Mouse (Mus musculus) neural tube, embryonic 15.5 days (tissue): ENCODE results near the gene Rpl26. TPM values are rescaled to one million over a fixed set of nuclear protein-coding genes. Genes with fewer than 3 reads are reported as not detected.
A peak's percentile ranks its signal among the peaks of the same experiment; 100 is the strongest.
"Not testable (repeated sequence)": the region's sequence is repeated elsewhere in the genome, so short reads cannot be mapped to it uniquely, and the experiment has no call there.

Source experiments
- ATAC-seq: fragments of 200-750 bp; cut with Nextera tagmentation; 2 replicates; pipeline ENCODE4 v1.8.0; 2017; ENCODE audit warnings: mild to moderate bottlenecking, moderate TSS enrichment, moderate library complexity; ENCODE audit not compliant: low FRiP score
- H3K27ac ChIP-seq: fragments of 300-500 bp; sonication (generic); replicated peaks from 2 replicates; pipeline ENCODE4 v1.5.1; 2015; ENCODE audit warnings: mild to moderate bottlenecking, inconsistent platforms
- H3K27me3 ChIP-seq: fragments of 300-500 bp; sonication (generic); replicated peaks from 2 replicates; pipeline ENCODE4 v1.6.1; 2015; ENCODE audit warnings: inconsistent platforms
- H3K36me3 ChIP-seq: fragments of 300-500 bp; sonication (generic); 2 replicates; pipeline ENCODE4 v1.6.1; 2015; ENCODE audit warnings: inconsistent platforms
- H3K4me1 ChIP-seq: fragments of 300-500 bp; sonication (generic); 2 replicates; pipeline ENCODE4 v1.6.1; 2015; ENCODE audit warnings: inconsistent platforms
- H3K4me2 ChIP-seq: fragments of 300-500 bp; sonication (generic); 2 replicates; pipeline ENCODE4 v1.6.1; 2015; ENCODE audit warnings: inconsistent platforms, mild to moderate bottlenecking, moderate library complexity
- H3K4me3 ChIP-seq: fragments of 300-500 bp; sonication (generic); replicated peaks from 2 replicates; pipeline ENCODE4 v1.5.1; 2015; ENCODE audit warnings: mild to moderate bottlenecking, inconsistent platforms
- H3K9ac ChIP-seq: fragments of 300-500 bp; sonication (generic); replicated peaks from 2 replicates; pipeline ENCODE4 v1.6.1; 2015; ENCODE audit warnings: mild to moderate bottlenecking, inconsistent platforms
- H3K9me3 ChIP-seq: fragments of 300-500 bp; sonication (generic); replicated peaks from 2 replicates; pipeline ENCODE4 v1.6.1; 2016; ENCODE audit warnings: inconsistent platforms
- WGBS: fragments of 180-500 bp; shearing (Covaris S2); methylation state at CpG from one replicate; pipeline ENCODE4 v1.1.7; 2015; ENCODE audit warnings: mixed read lengths; 5-methylcytosine and 5-hydroxymethylcytosine counted together
- polyA plus RNA-seq: library from polyadenylated mRNA; unstranded; fragments of >200 nt; fragmentation: Nextera tagmentation; extraction: Ambion mirVana; gene quantifications from 2 replicates; pipeline ENCODE4 v1.2.1, GENCODE M21; 2015

Gene Rpl26
- polyA plus RNA-seq, 1 experiment from 2014 or later = 597 TPM

DNA sequence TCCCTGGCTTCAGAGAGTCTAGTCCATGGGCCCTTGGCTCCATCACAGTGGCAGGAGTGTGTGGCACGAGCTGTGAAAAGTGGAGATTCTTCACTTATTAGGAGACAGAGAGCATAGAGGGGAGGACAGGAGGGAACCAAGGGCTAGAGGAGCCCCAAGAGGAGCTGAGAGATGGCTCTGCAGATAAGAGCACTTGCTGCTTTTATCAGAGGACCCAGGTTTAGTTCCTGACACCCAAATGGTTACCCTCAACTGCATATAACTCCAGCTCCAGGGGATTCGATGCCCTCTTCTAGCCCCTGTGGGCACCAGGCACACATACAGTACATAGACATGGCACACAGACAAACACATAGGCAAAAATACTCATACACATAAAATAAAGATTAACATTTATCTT lies 23.4 kb downstream of the Rpl26 start:
- no peak overlapping the region for H3K4me3 ChIP-seq
- H3K9me3 ChIP-seq = no peaks in the 10 kb centered on the region
- H3K9ac ChIP-seq = no peak overlapping the region
- no peaks in the 10 kb centered on the region for H3K4me1 ChIP-seq
- no peak overlapping the region for H3K4me2 ChIP-seq
- no peaks in the 10 kb centered on the region for H3K36me3 ChIP-seq
- no peak overlapping the region for H3K27ac ChIP-seq
- no peaks in the 10 kb centered on the region for H3K27me3 ChIP-seq
- 92% methylated on average over 2 of the region's 2 CpGs for WGBS
- no peak for ATAC-seq

DNA sequence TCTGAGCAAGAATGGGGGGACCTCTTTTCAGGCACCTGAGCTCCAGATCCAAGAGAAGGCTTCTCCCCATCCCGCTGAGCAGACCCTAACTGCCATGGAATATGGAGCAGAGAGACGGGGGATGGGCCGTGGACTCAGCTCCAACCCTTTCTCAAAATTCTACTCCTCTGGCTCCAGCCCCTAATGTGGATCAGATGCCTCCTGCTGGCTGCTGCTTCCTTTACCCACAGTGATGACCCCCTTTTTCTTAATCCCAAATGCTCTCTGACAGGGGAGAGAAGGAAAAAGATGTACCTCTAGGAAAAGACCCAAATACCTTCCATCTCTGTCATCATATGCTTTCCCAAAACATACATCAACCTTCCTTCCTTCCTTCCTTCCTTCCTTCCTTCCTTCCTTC lies 25.6 kb downstream of the Rpl26 start, which contains the start of gene Odf4:
Gene Odf4, minus strand, starts transcription at position 101 of the 400 bp plus-strand sequence.
- Histone ChIP-seq H3K4me2 (no peak within 1 kb of the TSS), H3K27ac (no peak within 1 kb of the TSS), H3K4me3 (no peak within 1 kb of the TSS), H3K36me3 (no peaks in the 10 kb centered on the region), H3K27me3 (no peaks in the 10 kb centered on the region), H3K4me1 (no peaks in the 10 kb centered on the region), H3K9ac (no peak within 1 kb of the TSS), H3K9me3 (no peaks in the 10 kb centered on the region)
- ATAC-seq = no peak
- WGBS = 86% methylated on average over 3 of the region's 3 CpGs

DNA sequence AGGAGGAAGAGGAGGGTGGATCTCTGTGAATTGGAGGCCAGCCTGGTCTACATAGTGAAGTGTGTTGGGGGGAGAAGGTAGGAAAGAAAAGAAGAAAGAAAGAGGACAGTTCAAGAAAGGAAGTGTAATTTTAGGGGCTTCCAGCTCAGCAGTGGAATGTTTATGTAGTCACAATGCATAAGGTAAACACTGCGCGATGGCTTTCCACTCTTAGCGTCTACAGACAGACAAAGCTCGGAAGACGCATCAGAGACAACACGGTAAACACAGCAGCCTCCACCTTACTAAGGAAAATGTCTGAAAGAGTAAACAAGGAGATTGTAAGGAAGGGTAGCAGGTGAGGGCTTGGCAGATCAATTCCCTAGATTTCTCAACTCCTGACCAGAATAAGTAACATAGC lies 28.6 kb downstream of the Rpl26 start:
- Histone ChIP-seq H3K4me3 (no peak overlapping the region), H3K4me2 (no peak overlapping the region), H3K9me3 (no peaks in the 10 kb centered on the region), H3K36me3 (no peaks in the 10 kb centered on the region), H3K27me3 (no peaks in the 10 kb centered on the region), H3K27ac (no peak overlapping the region), H3K9ac (no peak overlapping the region), H3K4me1 (no peaks in the 10 kb centered on the region)
- WGBS = 88% methylated on average over 6 of the region's 6 CpGs
- ATAC-seq = no peak

DNA sequence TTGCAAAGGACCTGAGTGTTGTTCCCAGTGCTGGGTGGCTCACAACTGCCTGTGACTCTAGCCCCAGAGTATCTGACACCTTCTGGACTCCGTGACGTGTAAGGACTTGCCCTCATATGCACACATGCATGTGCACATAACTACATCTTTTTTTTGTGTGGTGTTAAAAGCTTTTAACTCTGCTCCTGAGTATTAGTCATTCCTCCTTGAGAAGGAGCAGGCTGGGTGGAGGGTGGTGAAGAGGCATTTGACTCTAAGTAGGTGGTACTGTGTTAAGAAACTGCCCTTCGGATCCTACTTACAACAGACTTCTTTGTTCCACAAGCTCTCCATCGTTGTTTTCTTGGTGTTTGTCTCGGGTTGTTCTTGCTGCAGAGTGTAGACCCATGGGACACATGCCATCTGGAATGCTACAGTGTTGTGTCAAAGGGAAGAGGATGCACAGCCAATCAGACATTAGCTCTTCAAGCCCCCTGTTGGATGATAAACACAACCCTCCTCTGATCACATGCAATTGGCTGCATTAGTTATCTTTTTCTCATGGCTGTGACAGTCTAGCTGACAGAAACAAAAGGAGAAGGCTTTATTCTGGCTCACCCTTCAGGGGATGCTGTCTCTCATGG lies 32.6 kb downstream of the Rpl26 start:
- peak overlapping the region; percentile 13; the same call in 1 of the 2 replicates for H3K27ac ChIP-seq
- 65% methylated on average over 5 of the region's 5 CpGs for WGBS
- ATAC-seq = no peak

DNA sequence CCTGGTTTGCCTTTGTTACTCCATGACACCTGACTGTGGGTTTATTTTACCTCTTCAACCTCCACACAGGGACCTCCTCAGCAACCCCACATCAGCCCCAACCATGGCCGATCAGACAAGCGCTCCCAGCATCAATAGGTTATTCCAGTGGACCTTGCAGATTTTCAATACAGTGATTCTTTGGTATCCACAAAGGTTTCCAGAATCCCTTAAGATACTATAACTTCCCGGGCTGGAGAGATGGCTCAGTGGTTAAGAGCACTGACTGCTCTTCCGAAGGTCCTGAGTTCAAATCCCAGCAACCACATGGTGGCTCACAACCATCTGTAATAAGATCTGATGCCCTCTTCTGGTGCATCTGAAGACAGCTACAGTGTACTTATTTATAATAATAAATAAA lies 35.6 kb downstream of the Rpl26 start:
- not testable (repeated sequence) for H3K9ac ChIP-seq, ATAC-seq, H3K9me3 ChIP-seq, H3K36me3 ChIP-seq, H3K4me3 ChIP-seq, H3K27me3 ChIP-seq, H3K27ac ChIP-seq, H3K4me2 ChIP-seq
- H3K4me1 ChIP-seq = peaks cover 14% of the 10 kb centered on the region
- 89% methylated on average over 4 of the region's 4 CpGs for WGBS

More for the DNA sequence above, 32.6 kb downstream of the Rpl26 start:
- H3K4me1 ChIP-seq = no peaks in the 10 kb centered on the region
- H3K27me3 ChIP-seq = no peaks in the 10 kb centered on the region
- no peaks in the 10 kb centered on the region for H3K36me3 ChIP-seq
- H3K4me3 ChIP-seq = no peak overlapping the region
- H3K9me3 ChIP-seq = no peaks in the 10 kb centered on the region
- H3K9ac ChIP-seq = no peak overlapping the region
- no peak overlapping the region for H3K4me2 ChIP-seq

GRCm38 (mm10) chr11:68939451-68940304 lies 38.3 kb downstream of the Rpl26 start:
- Histone ChIP-seq H3K36me3 (peaks cover 8% of the 10 kb centered on the region; the same call in 1 of the 2 replicates), H3K9me3 (no peaks in the 10 kb centered on the region), H3K4me1 (peaks cover 17% of the 10 kb centered on the region), H3K9ac (peak overlapping the region; percentile 65), H3K4me2 (peak overlapping the region; percentile 65), H3K4me3 (peak overlapping the region; percentile 55), H3K27ac (peak overlapping the region; percentile 87), H3K27me3 (no peaks in the 10 kb centered on the region)
- 1% methylated on average over 16 of the region's 16 CpGs for WGBS
- peak; percentile 98 for ATAC-seq

DNA sequence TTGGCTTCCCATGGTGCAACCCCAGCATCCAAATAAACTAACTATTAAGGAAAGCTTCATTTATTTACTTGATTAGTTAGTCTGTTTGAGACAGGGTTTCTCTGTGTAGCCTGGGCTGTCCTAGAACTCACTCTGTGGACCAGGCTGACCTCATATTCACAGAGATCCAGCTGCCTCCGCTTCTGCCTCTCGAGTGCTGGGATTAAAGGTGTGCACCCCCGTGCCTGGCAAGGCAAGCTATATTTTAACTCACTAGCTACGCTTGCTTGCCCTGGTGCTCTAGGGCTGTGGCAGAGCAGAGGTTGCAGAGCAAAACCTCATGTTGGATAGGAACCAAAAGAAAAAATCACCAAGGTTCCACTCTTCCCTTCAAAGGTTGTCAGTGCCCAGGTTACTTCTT lies 39.1 kb downstream of the Rpl26 start:
- no peaks in the 10 kb centered on the region for H3K9me3 ChIP-seq
- WGBS = 50% methylated on average over 4 of the region's 4 CpGs
- H3K4me1 ChIP-seq = peaks cover 20% of the 10 kb centered on the region
- peak overlapping the region; percentile 65 for H3K9ac ChIP-seq
- H3K27ac ChIP-seq = peak overlapping the region; percentile 87
- no peaks in the 10 kb centered on the region for H3K27me3 ChIP-seq
- H3K4me2 ChIP-seq = peak overlapping the region; percentile 65
- no peak for ATAC-seq
- peaks cover 8% of the 10 kb centered on the region; the same call in 1 of the 2 replicates for H3K36me3 ChIP-seq
- H3K4me3 ChIP-seq = peak overlapping the region; percentile 55

- Histone ChIP-seq H3K27ac (no peak overlapping the region), H3K9ac (no peak overlapping the region), H3K9me3 (no peaks in the 10 kb centered on the region), H3K36me3 (peaks cover 8% of the 10 kb centered on the region; the same call in 1 of the 2 replicates), H3K4me3 (no peak overlapping the region), H3K4me1 (peaks cover 33% of the 10 kb centered on the region), H3K27me3 (no peaks in the 10 kb centered on the region), H3K4me2 (no peak overlapping the region)
- 91% methylated on average over 8 of the region's 8 CpGs for whole genome bisulfite sequencing
- no peak for ATAC-seq
Observed at GRCm38 (mm10) chr11:68942731-68943130, 41.3 kb downstream of the Rpl26 start.

DNA sequence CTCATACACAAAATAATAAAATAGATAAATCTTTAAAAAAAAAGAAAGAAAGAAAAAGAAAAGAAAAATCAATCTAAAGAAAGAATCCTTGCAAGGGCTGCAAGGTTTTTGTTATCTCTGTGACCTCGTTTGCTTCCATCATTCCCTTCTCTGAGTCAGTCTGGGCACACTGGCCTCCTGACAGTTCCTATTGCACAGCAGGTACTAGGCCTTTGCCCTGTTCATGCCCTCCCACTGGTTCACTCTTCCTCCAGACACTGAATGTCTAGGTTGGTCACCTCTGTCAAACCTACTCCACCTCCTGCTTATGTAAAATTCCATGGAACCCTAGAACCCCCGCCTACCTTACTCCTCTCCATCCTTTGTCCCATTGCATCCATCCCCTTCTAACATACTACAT lies 43.9 kb downstream of the Rpl26 start:
- no peaks in the 10 kb centered on the region for H3K9me3 ChIP-seq
- peaks cover 8% of the 10 kb centered on the region; the same call in 1 of the 2 replicates for H3K36me3 ChIP-seq
- H3K27ac ChIP-seq = no peak overlapping the region
- no peak overlapping the region for H3K4me3 ChIP-seq
- no peak overlapping the region for H3K9ac ChIP-seq
- H3K27me3 ChIP-seq = no peaks in the 10 kb centered on the region
- peaks cover 33% of the 10 kb centered on the region for H3K4me1 ChIP-seq
- 83% methylated on average over 2 of the region's 2 CpGs for WGBS
- no peak for ATAC-seq
- H3K4me2 ChIP-seq = peak overlapping the region; percentile 57

GRCm38 (mm10) chr11:68946001-68946400 lies 44.6 kb downstream of the Rpl26 start:
- H3K4me3 ChIP-seq = peak overlapping the region; percentile 43
- no peaks in the 10 kb centered on the region for H3K9me3 ChIP-seq
- ATAC-seq = no peak
- peak overlapping the region; percentile 85 for H3K27ac ChIP-seq
- H3K27me3 ChIP-seq = no peaks in the 10 kb centered on the region
- H3K9ac ChIP-seq = 0 out of 2 replicates have a peak overlapping the region, but pooled peaks have one; percentile 60
- peaks cover 8% of the 10 kb centered on the region; the same call in 1 of the 2 replicates for H3K36me3 ChIP-seq
- H3K4me1 ChIP-seq = peaks cover 27% of the 10 kb centered on the region
- H3K4me2 ChIP-seq = peak overlapping the region; percentile 57
- 93% methylated on average over 4 of the region's 4 CpGs for WGBS

DNA sequence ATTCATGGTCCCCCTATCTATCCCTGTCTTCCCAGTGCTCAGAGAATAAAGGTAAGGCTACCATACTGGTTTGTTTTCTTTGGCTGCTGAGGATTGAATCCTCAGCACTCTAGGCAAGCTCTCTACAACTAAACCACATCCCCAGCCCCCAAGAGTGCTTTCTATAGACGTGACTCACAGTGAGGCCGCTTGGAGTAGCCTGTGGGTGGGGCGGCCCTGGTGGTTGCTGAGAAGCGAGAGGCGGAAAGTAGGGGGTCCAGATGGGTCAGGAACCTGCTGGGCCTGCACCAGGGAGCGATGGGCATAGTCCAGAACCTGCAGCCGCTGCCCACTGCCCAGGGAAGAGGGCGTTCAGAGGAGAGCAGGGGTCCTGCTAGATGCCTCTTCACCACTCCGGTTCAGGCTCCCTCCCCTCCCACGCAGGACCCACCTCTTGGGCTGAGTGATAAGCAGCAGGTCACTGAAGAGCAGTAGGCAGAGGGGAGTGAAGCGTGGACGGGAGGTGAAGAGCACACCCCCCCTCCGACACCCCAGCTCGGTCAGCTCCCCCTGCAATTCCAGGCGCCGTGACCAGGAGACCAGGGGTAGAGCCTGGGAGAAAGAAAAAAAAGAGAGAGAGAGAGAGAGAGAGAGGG lies 45.5 kb downstream of the Rpl26 start:
- H3K4me2 ChIP-seq = peak overlapping the region; percentile 57
- H3K9ac ChIP-seq = peak overlapping the region; percentile 60
- H3K4me1 ChIP-seq = peaks cover 21% of the 10 kb centered on the region
- peak overlapping the region; percentile 85 for H3K27ac ChIP-seq
- WGBS = 11% methylated on average over 16 of the region's 16 CpGs
- peak overlapping the region; percentile 43 for H3K4me3 ChIP-seq
- ATAC-seq = peak; percentile 77
- no peaks in the 10 kb centered on the region for H3K9me3 ChIP-seq
- H3K27me3 ChIP-seq = peaks cover 9% of the 10 kb centered on the region; the same call in 1 of the 2 replicates
- peaks cover 8% of the 10 kb centered on the region; the same call in 1 of the 2 replicates for H3K36me3 ChIP-seq
